In genomic region chr6:83071220-83071619, GRCm38 (mm10) we compare ENCODE assay signal across 9 mouse cellular contexts. TPM values are rescaled to one million over a fixed set of nuclear protein-coding genes. Genes with fewer than 3 reads are reported as not detected.
DNase-seq lines count a peak whose midpoint lies in the region; ATAC-seq and TF ChIP-seq lines count a peak whose summit lies in the region.
"Had no signal": no experiment of that assay in that cellular context is flagged by ENCODE, and none has a peak within 500 bp of the region (broad histone marks: within the 10 kb centered on the region; RNA-seq: fewer than 3 reads in every experiment).

No protein-coding gene starts in this region.

- H3K4me2 ChIP-seq in lung, embryonic 15.5 days, result no peak overlapping the region
- H3K4me2 ChIP-seq in hindbrain, postnatal 0 days (ENCODE audit: low read depth, low read length), result no peak overlapping the region

- H3K9ac ChIP-seq in lung, embryonic 15.5 days, result no peak overlapping the region
- no peak overlapping the region for H3K9ac ChIP-seq in hindbrain, postnatal 0 days (replicated peaks; ENCODE audit: low read length)

- WGBS in lung, embryonic 15.5 days, result 1% methylated on average over 19 of the region's 24 CpGs
- 4% methylated on average over 24 of the region's 24 CpGs for WGBS in lung, adult 2 months
- WGBS in hindbrain, postnatal 0 days, result under 1% methylated on average over 19 of the region's 24 CpGs

- peaks cover 25% of the 10 kb centered on the region for H3K4me1 ChIP-seq in lung, embryonic 15.5 days
- H3K4me1 ChIP-seq in lung, adult 2 months (ENCODE audit: control insufficient read depth, insufficient read depth, low read length), result peaks cover 12% of the 10 kb centered on the region; the same call in 1 of the 2 replicates
- H3K4me1 ChIP-seq in hindbrain, postnatal 0 days (ENCODE audit: insufficient read depth, low read length), result no peaks in the 10 kb centered on the region

- no peaks in the 10 kb centered on the region for H3K36me3 ChIP-seq in lung, embryonic 15.5 days
- no peaks in the 10 kb centered on the region for H3K36me3 ChIP-seq in hindbrain, postnatal 0 days (ENCODE audit: insufficient read depth, low read length)

- no peak for TF ChIP-seq CTCF in lung, adult 2 months (IDR thresholded peaks at IDR 0.05; ENCODE audit: insufficient read depth, low read length)
- TF ChIP-seq CTCF in hindbrain, postnatal 0 days (IDR thresholded peaks at IDR 0.05; ENCODE audit: low read depth), result no peak

- no peak overlapping the region for H3K4me3 ChIP-seq in lung, embryonic 15.5 days
- H3K4me3 ChIP-seq in lung, adult 2 months (replicated peaks; ENCODE audit: extremely low read depth, low read depth, low read length), result no peak overlapping the region
- no peak overlapping the region for H3K4me3 ChIP-seq in hindbrain, postnatal 0 days (ENCODE audit: low read length)

- ATAC-seq in lung, embryonic 15.5 days (ENCODE audit: borderline replicate concordance, extremely low read depth, low FRiP score, low TSS enrichment), result peak; percentile 30
- peak; percentile 27; the same call in 1 of the 2 replicates for ATAC-seq in hindbrain, postnatal 0 days
- ATAC-seq in megakaryocyte-erythroid progenitor cell, adult 5-6 weeks (replicated peaks; ENCODE audit: low FRiP score, low TSS enrichment, poor library complexity, severe bottlenecking), result no peak

- no peak overlapping the region for H3K27ac ChIP-seq in lung, embryonic 15.5 days
- no peak overlapping the region for H3K27ac ChIP-seq in hindbrain, postnatal 0 days

- TF ChIP-seq POLR2A in lung, adult 2 months (IDR thresholded peaks at IDR 0.05; ENCODE audit: borderline replicate concordance, extremely low read depth, low read depth, low read length), result no peak

- peak; percentile 30 for DNase-seq in cerebellum, adult 8-10 months
- no peak for DNase-seq in cerebellum, adult 11 months
- DNase-seq in lung, adult 2 months, result no peak
- DNase-seq in hindbrain, postnatal 0 days (ENCODE audit: low spot score), result no peak
- DNase-seq in retina, postnatal 1 day, result peak; percentile 45
- DNase-seq in layer of hippocampus, postnatal 14 days (ENCODE audit: low spot score in 2 of 2), result no peak
- DNase-seq: kidney, postnatal 14 days had no signal

- H3K27me3 ChIP-seq in lung, embryonic 15.5 days, result peaks cover 100% of the 10 kb centered on the region
- peaks cover 85% of the 10 kb centered on the region for H3K27me3 ChIP-seq in hindbrain, postnatal 0 days (ENCODE audit: insufficient read depth, low read length)

- no peaks in the 10 kb centered on the region for H3K9me3 ChIP-seq in lung, embryonic 15.5 days
- H3K9me3 ChIP-seq in hindbrain, postnatal 0 days (ENCODE audit: low read length), result no peaks in the 10 kb centered on the region

RNA-seq across cellular contexts. Expression of gene Tlx2, which starts 1.1 kb away (rescaled TPM):
- 0.38 and 1.0 TPM in 2 replicates for polyA plus RNA-seq in lung, embryonic 15.5 days (2015; fragmentation: Nextera tagmentation; extraction: Ambion mirVana)
- 0.09 and 0.22 TPM in 2 replicates for polyA plus RNA-seq in lung, adult 2 months (2012; rRNA removed)
- 0.54 TPM in 1 of 2 replicates, not detected in the other for total RNA-seq in hindbrain, postnatal 0 days (2014; rRNA removed)
- not detected in 2 replicates for polyA plus RNA-seq in hindbrain, postnatal 0 days (2015; fragmentation: Nextera tagmentation; extraction: Ambion mirVana)
- not detected for total RNA-seq in layer of hippocampus, postnatal 14 days (2021)
- not detected in 2 replicates for total RNA-seq in megakaryocyte-erythroid progenitor cell, adult 5-6 weeks (2014; fragmentation: Nextera tagmentation)
- not detected in 2 replicates for total RNA-seq in megakaryocyte-erythroid progenitor cell, adult 5-6 weeks (2017)

RNA-seq across cellular contexts. Expression of gene Pcgf1, which starts 6.4 kb away (rescaled TPM):
- 30.5 and 31.2 TPM in 2 replicates for polyA plus RNA-seq in lung, embryonic 15.5 days (2015; fragmentation: Nextera tagmentation; extraction: Ambion mirVana)
- polyA plus RNA-seq in lung, adult 2 months (2012; rRNA removed), result 11.0 and 18.5 TPM in 2 replicates
- 11.0 and 16.4 TPM in 2 replicates for total RNA-seq in hindbrain, postnatal 0 days (2014; rRNA removed)
- 27.8 and 29.1 TPM in 2 replicates for polyA plus RNA-seq in hindbrain, postnatal 0 days (2015; fragmentation: Nextera tagmentation; extraction: Ambion mirVana)
- total RNA-seq in layer of hippocampus, postnatal 14 days (2021), result 10 to 100 TPM; 23.3 to 27.0 TPM
- total RNA-seq in megakaryocyte-erythroid progenitor cell, adult 5-6 weeks (2014; fragmentation: Nextera tagmentation), result 25.1 and 27.3 TPM in 2 replicates
- total RNA-seq in megakaryocyte-erythroid progenitor cell, adult 5-6 weeks (2017), result 7.2 and 12.7 TPM in 2 replicates

RNA-seq across cellular contexts. Expression of gene Dqx1, which starts 13.6 kb away (rescaled TPM):
- 0.98 and 1.7 TPM in 2 replicates for polyA plus RNA-seq in lung, embryonic 15.5 days (2015; fragmentation: Nextera tagmentation; extraction: Ambion mirVana)
- polyA plus RNA-seq in lung, adult 2 months (2012; rRNA removed), result 3.6 and 4.3 TPM in 2 replicates
- 0.50 TPM in 1 of 2 replicates, not detected in the other for total RNA-seq in hindbrain, postnatal 0 days (2014; rRNA removed)
- polyA plus RNA-seq in hindbrain, postnatal 0 days (2015; fragmentation: Nextera tagmentation; extraction: Ambion mirVana), result 0.36 and 0.42 TPM in 2 replicates
- under 1 TPM; 0.48 to 0.74 TPM for total RNA-seq in layer of hippocampus, postnatal 14 days (2021)
- 6.0 and 7.9 TPM in 2 replicates for total RNA-seq in megakaryocyte-erythroid progenitor cell, adult 5-6 weeks (2014; fragmentation: Nextera tagmentation)
- 0.56 and 1.0 TPM in 2 replicates for total RNA-seq in megakaryocyte-erythroid progenitor cell, adult 5-6 weeks (2017)

RNA-seq across cellular contexts. Expression of gene Lbx2, which starts 14.9 kb away (rescaled TPM):
- 0.31 and 0.87 TPM in 2 replicates for polyA plus RNA-seq in lung, embryonic 15.5 days (2015; fragmentation: Nextera tagmentation; extraction: Ambion mirVana)
- 4.6 and 9.7 TPM in 2 replicates for polyA plus RNA-seq in lung, adult 2 months (2012; rRNA removed)
- not detected in 2 replicates for total RNA-seq in hindbrain, postnatal 0 days (2014; rRNA removed)
- polyA plus RNA-seq in hindbrain, postnatal 0 days (2015; fragmentation: Nextera tagmentation; extraction: Ambion mirVana), result not detected in 2 replicates
- not detected for total RNA-seq in layer of hippocampus, postnatal 14 days (2021)
- not detected in 2 replicates for total RNA-seq in megakaryocyte-erythroid progenitor cell, adult 5-6 weeks (2014; fragmentation: Nextera tagmentation)
- total RNA-seq in megakaryocyte-erythroid progenitor cell, adult 5-6 weeks (2017), result not detected in 2 replicates

RNA-seq across cellular contexts. Expression of gene Htra2, which starts 16.1 kb away (rescaled TPM):
- polyA plus RNA-seq in lung, embryonic 15.5 days (2015; fragmentation: Nextera tagmentation; extraction: Ambion mirVana), result 76.6 and 78.4 TPM in 2 replicates
- polyA plus RNA-seq in lung, adult 2 months (2012; rRNA removed), result 47.7 and 49.3 TPM in 2 replicates
- total RNA-seq in hindbrain, postnatal 0 days (2014; rRNA removed), result 48.4 and 54.2 TPM in 2 replicates
- polyA plus RNA-seq in hindbrain, postnatal 0 days (2015; fragmentation: Nextera tagmentation; extraction: Ambion mirVana), result 82.9 and 88.2 TPM in 2 replicates
- total RNA-seq in layer of hippocampus, postnatal 14 days (2021), result 10 to 100 TPM; 55.7 to 60.1 TPM
- total RNA-seq in megakaryocyte-erythroid progenitor cell, adult 5-6 weeks (2014; fragmentation: Nextera tagmentation), result 225 and 296 TPM in 2 replicates
- total RNA-seq in megakaryocyte-erythroid progenitor cell, adult 5-6 weeks (2017), result 97.5 and 128 TPM in 2 replicates

Comparison
In these comparisons a context has a peak if more than half of its experiments do, and no peak if none do; other contexts are left out.
1. DNase-seq: peak in cerebellum, adult 8-10 months (single experiment) and retina, postnatal 1 day (single experiment); none in cerebellum, adult 11 months (single experiment), lung, adult 2 months (single experiment), hindbrain, postnatal 0 days (single experiment) and layer of hippocampus, postnatal 14 days (0 of 2).